Mouse (Mus musculus) megakaryocyte, embryonic 14.5 days (primary cell): ENCODE results near the gene Slc2a12. TPM values are rescaled to one million over a fixed set of nuclear protein-coding genes. Genes with fewer than 3 reads are reported as not detected.

ENCODE experiments used
- H3K27me3 ChIP-seq: replicated peaks from 2 replicates; pipeline ENCODE3; 2012; ENCODE audit warnings: inconsistent platforms
- H3K36me3 ChIP-seq: replicated peaks from 2 replicates; pipeline ENCODE3; 2012; ENCODE audit warnings: low read length, inconsistent platforms, mixed read lengths
- H3K4me1 ChIP-seq: 2 replicates; pipeline ENCODE4 v1.6.1; 2012; ENCODE audit warnings: inconsistent platforms
- H3K4me3 ChIP-seq: replicated peaks from 2 replicates; pipeline ENCODE3; 2012; ENCODE audit warnings: moderate library complexity, mild to moderate bottlenecking, inconsistent platforms
- H3K9me3 ChIP-seq: 2 replicates; pipeline ENCODE4 v1.6.1; 2012; ENCODE audit warnings: inconsistent platforms
- FLI1 ChIP-seq: IDR thresholded peaks from 2 replicates; pipeline ENCODE4 v1.6.1; 2012; ENCODE audit warnings: low read length, inconsistent platforms, mixed read lengths
- GATA1 ChIP-seq: IDR thresholded peaks from 3 replicates; pipeline ENCODE4 v1.6.1; 2012; ENCODE audit warnings: mixed read lengths, low read length, inconsistent platforms, borderline replicate concordance
- polyA plus RNA-seq: library from polyadenylated mRNA; stranded (reverse); fragments of >175 nt; gene quantifications from 2 replicates; pipeline ENCODE4 v1.2.3, GENCODE M21; 2012; ENCODE audit warnings: low replicate concordance; ENCODE audit not compliant: insufficient read depth

Gene Slc2a12
- polyA plus RNA-seq: not detected in 2 replicates

- Histone ChIP-seq H3K4me3 (peak within 1 kb of the TSS; percentile 89), H3K27me3 (peaks cover 23% of the 10 kb centered on the region), H3K36me3 (no peaks in the 10 kb centered on the region), H3K4me1 (peaks cover 16% of the 10 kb centered on the region), H3K9me3 (peaks cover 15% of the 10 kb centered on the region)
- TF ChIP-seq GATA1 (no peak), FLI1 (no peak)
Measured at GRCm38 (mm10) chr10:22644853-22645491, at the start of gene Slc2a12. TSS of gene Slc2a12 (plus strand) at chr10:22645011.

GRCm38 (mm10) chr10:22598908-22599480 is 45.8 kb upstream of the Slc2a12 start:
- peaks cover 11% of the 10 kb centered on the region; the same call in 1 of the 2 replicates for H3K9me3 ChIP-seq
- peak overlapping the region; percentile 39 for H3K4me3 ChIP-seq
- no peaks in the 10 kb centered on the region for H3K27me3 ChIP-seq
- no peaks in the 10 kb centered on the region for H3K4me1 ChIP-seq
- H3K36me3 ChIP-seq: no peaks in the 10 kb centered on the region
- no peak for TF ChIP-seq GATA1
- no peak for TF ChIP-seq FLI1

GRCm38 (mm10) chr10:22601046-22601445 is 43.8 kb upstream of the Slc2a12 start:
- Histone ChIP-seq H3K9me3 (peaks cover 11% of the 10 kb centered on the region; the same call in 1 of the 2 replicates), H3K27me3 (no peaks in the 10 kb centered on the region)
- TF ChIP-seq GATA1 (no peak), FLI1 (no peak)

GRCm38 (mm10) chr10:22604801-22605200 is 40.0 kb upstream of the Slc2a12 start:
- Histone ChIP-seq H3K4me3 (no peak overlapping the region), H3K4me1 (no peaks in the 10 kb centered on the region), H3K36me3 (no peaks in the 10 kb centered on the region), H3K9me3 (peaks cover 6% of the 10 kb centered on the region; the same call in 1 of the 2 replicates), H3K27me3 (peaks cover 3% of the 10 kb centered on the region)
- no peak for TF ChIP-seq FLI1
- TF ChIP-seq GATA1: no peak

More at GRCm38 (mm10) chr10:22601046-22601445, 43.8 kb upstream of the Slc2a12 start:
- Histone ChIP-seq H3K4me3 (no peak overlapping the region), H3K36me3 (no peaks in the 10 kb centered on the region), H3K4me1 (no peaks in the 10 kb centered on the region)

- TF ChIP-seq FLI1 (no peak), GATA1 (no peak)
Measured at GRCm38 (mm10) chr10:22608273-22608672, 36.5 kb upstream of the Slc2a12 start.

GRCm38 (mm10) chr10:22608799-22609357 is 35.9 kb upstream of the Slc2a12 start:
- Histone ChIP-seq H3K4me3 (no peak overlapping the region), H3K36me3 (no peaks in the 10 kb centered on the region), H3K9me3 (no peaks in the 10 kb centered on the region), H3K27me3 (peaks cover 3% of the 10 kb centered on the region), H3K4me1 (no peaks in the 10 kb centered on the region)
- TF ChIP-seq GATA1 (no peak), FLI1 (no peak)

More at GRCm38 (mm10) chr10:22608273-22608672, 36.5 kb upstream of the Slc2a12 start:
- H3K9me3 ChIP-seq: peaks cover 2% of the 10 kb centered on the region; the same call in 1 of the 2 replicates
- H3K27me3 ChIP-seq: peaks cover 3% of the 10 kb centered on the region
- H3K36me3 ChIP-seq: no peaks in the 10 kb centered on the region
- H3K4me3 ChIP-seq: no peak overlapping the region
- no peaks in the 10 kb centered on the region for H3K4me1 ChIP-seq

- TF ChIP-seq GATA1 (no peak), FLI1 (no peak)
- H3K27me3 ChIP-seq: peaks cover 3% of the 10 kb centered on the region
- no peaks in the 10 kb centered on the region for H3K36me3 ChIP-seq
- H3K4me1 ChIP-seq: no peaks in the 10 kb centered on the region
- no peak overlapping the region for H3K4me3 ChIP-seq
- peaks cover 14% of the 10 kb centered on the region; the same call in 1 of the 2 replicates for H3K9me3 ChIP-seq
Measured at GRCm38 (mm10) chr10:22613301-22613700, 31.5 kb upstream of the Slc2a12 start.

GRCm38 (mm10) chr10:22614554-22614953 is 30.3 kb upstream of the Slc2a12 start:
- TF ChIP-seq FLI1: no peak
- TF ChIP-seq GATA1: no peak
- H3K4me1 ChIP-seq: no peaks in the 10 kb centered on the region
- H3K4me3 ChIP-seq: no peak overlapping the region
- no peaks in the 10 kb centered on the region for H3K27me3 ChIP-seq
- H3K36me3 ChIP-seq: no peaks in the 10 kb centered on the region
- peaks cover 21% of the 10 kb centered on the region; the same call in 1 of the 2 replicates for H3K9me3 ChIP-seq

- Histone ChIP-seq H3K9me3 (peaks cover 28% of the 10 kb centered on the region), H3K36me3 (no peaks in the 10 kb centered on the region), H3K4me1 (no peaks in the 10 kb centered on the region), H3K27me3 (no peaks in the 10 kb centered on the region), H3K4me3 (no peak overlapping the region)
- TF ChIP-seq FLI1 (no peak), GATA1 (no peak)
Measured at GRCm38 (mm10) chr10:22615309-22615708, 29.5 kb upstream of the Slc2a12 start.

GRCm38 (mm10) chr10:22618842-22619241 is 26.0 kb upstream of the Slc2a12 start:
- no peak overlapping the region for H3K4me3 ChIP-seq
- TF ChIP-seq FLI1: no peak
- no peak for TF ChIP-seq GATA1

More at GRCm38 (mm10) chr10:22618842-22619241, 26.0 kb upstream of the Slc2a12 start:
- H3K36me3 ChIP-seq: no peaks in the 10 kb centered on the region
- no peaks in the 10 kb centered on the region for H3K27me3 ChIP-seq
- peaks cover 28% of the 10 kb centered on the region for H3K9me3 ChIP-seq
- no peaks in the 10 kb centered on the region for H3K4me1 ChIP-seq
